Comparison of ENCODE assay signal across 15 mouse cellular contexts in genomic region chr2:172299126-172299921, GRCm38 (mm10). TPM values are rescaled to one million over a fixed set of nuclear protein-coding genes. Genes with fewer than 3 reads are reported as not detected.
DNase-seq lines count a peak whose midpoint lies in the region; ATAC-seq and TF ChIP-seq lines count a peak whose summit lies in the region.
"Had no signal": no experiment of that assay in that cellular context is flagged by ENCODE, and none has a peak within 500 bp of the region (broad histone marks: within the 10 kb centered on the region; RNA-seq: fewer than 3 reads in every experiment).

No protein-coding gene starts in this region.

- H3K4me2 ChIP-seq in forebrain, embryonic 12.5 days: peak overlapping the region; percentile 6; the same call in 1 of the 2 replicates
- H3K4me2 ChIP-seq in lung, postnatal 0 days (replicated peaks; ENCODE audit: low read depth, low read length): no peak overlapping the region

- peak overlapping the region; percentile 46; the same call in 1 of the 2 replicates for H3K27ac ChIP-seq in forebrain, embryonic 12.5 days
- no peak overlapping the region for H3K27ac ChIP-seq in lung, postnatal 0 days (ENCODE audit: low read length)

- H3K4me1 ChIP-seq in forebrain, embryonic 12.5 days: peaks cover 27% of the 10 kb centered on the region
- H3K4me1 ChIP-seq in lung, postnatal 0 days (ENCODE audit: insufficient read depth, low read depth, low read length): no peaks in the 10 kb centered on the region

- 0 out of 2 replicates have a peak overlapping the region, but pooled peaks have one; percentile 7 for H3K9ac ChIP-seq in forebrain, embryonic 12.5 days
- H3K9ac ChIP-seq in lung, postnatal 0 days (replicated peaks; ENCODE audit: low read depth): no peak overlapping the region

- H3K36me3 ChIP-seq in forebrain, embryonic 12.5 days (replicated peaks): no peaks in the 10 kb centered on the region
- H3K36me3 ChIP-seq in lung, postnatal 0 days (ENCODE audit: insufficient read depth, low read length): no peaks in the 10 kb centered on the region

- ATAC-seq in forebrain, embryonic 12.5 days (ENCODE audit: low FRiP score): peak; percentile 76
- ATAC-seq in lung, postnatal 0 days: no peak
- ATAC-seq: CD4-positive, CD25-positive, alpha-beta regulatory T cell, adult 4 months had no signal

- whole genome bisulfite sequencing in forebrain, embryonic 12.5 days: 2% methylated on average over 14 of the region's 14 CpGs
- 31% methylated on average over 14 of the region's 14 CpGs for WGBS in lung, postnatal 0 days

- H3K9me3 ChIP-seq in forebrain, embryonic 12.5 days: no peaks in the 10 kb centered on the region
- H3K9me3 ChIP-seq in lung, postnatal 0 days (ENCODE audit: low read length): no peaks in the 10 kb centered on the region

- TF ChIP-seq CTCF in lung, postnatal 0 days (IDR thresholded peaks at IDR 0.05): no peak

- TF ChIP-seq EP300 in lung, postnatal 0 days (IDR thresholded peaks at IDR 0.05): no peak

- peak; percentile 36 to 47 for DNase-seq in right cerebral cortex, postnatal 10 days (ENCODE audit: low spot score in 2 of 2)
- no peak for DNase-seq in right cerebral cortex, postnatal 25 days
- peak; percentile 23 for DNase-seq in mesoderm, embryonic 11.5 days (ENCODE audit: low read depth, low spot score)
- DNase-seq in urinary bladder, postnatal 25 days (ENCODE audit: low spot score): no peak
- DNase-seq in lung, postnatal 0 days (ENCODE audit: low spot score): no peak
- DNase-seq in ovary, postnatal 36 days (ENCODE audit: low spot score): no peak
- DNase-seq in right cerebral cortex, postnatal 4 days: no peak
- DNase-seq: adrenal gland, postnatal 36 days; heart, postnatal 14 days; kidney, postnatal 10 days had no signal

- H3K27me3 ChIP-seq in forebrain, embryonic 12.5 days: peaks cover 25% of the 10 kb centered on the region; the same call in 1 of the 2 replicates
- H3K27me3 ChIP-seq in lung, postnatal 0 days (replicated peaks; ENCODE audit: insufficient read depth, low read length): no peaks in the 10 kb centered on the region

- no peak overlapping the region for H3K4me3 ChIP-seq in forebrain, embryonic 12.5 days (replicated peaks)
- H3K4me3 ChIP-seq in lung, postnatal 0 days (ENCODE audit: low read depth, low read length): no peak overlapping the region

RNA-seq across cellular contexts. Expression of gene Fam210b, which starts 46.0 kb away (rescaled TPM):
- polyA plus RNA-seq in forebrain, embryonic 12.5 days (2016; fragmentation: Nextera tagmentation; extraction: Ambion mirVana): 22.4 and 24.1 TPM in 2 replicates
- polyA plus RNA-seq in lung, postnatal 0 days (2015; fragmentation: Nextera tagmentation; extraction: Ambion mirVana): 32.8 and 37.0 TPM in 2 replicates

RNA-seq across cellular contexts. Expression of gene Mc3r, which starts 51.0 kb away (rescaled TPM):
- polyA plus RNA-seq in forebrain, embryonic 12.5 days (2016; fragmentation: Nextera tagmentation; extraction: Ambion mirVana): 0.09 TPM in 1 of 2 replicates, not detected in the other
- polyA plus RNA-seq in lung, postnatal 0 days (2015; fragmentation: Nextera tagmentation; extraction: Ambion mirVana): not detected in 2 replicates
- polyA plus RNA-seq: CD4-positive, CD25-positive, alpha-beta regulatory T cell, adult 4 months; limb, embryonic 11.5 days; small intestine, adult 2 months; thymus, postnatal 0 days had no signal

Comparison
In these comparisons a context has a peak if more than half of its experiments do, and no peak if none do; other contexts are left out.
1. DNase-seq: peak in right cerebral cortex, postnatal 10 days (2 of 2) and mesoderm, embryonic 11.5 days (single experiment); none in right cerebral cortex, postnatal 25 days (single experiment), urinary bladder, postnatal 25 days (single experiment), lung, postnatal 0 days (single experiment), ovary, postnatal 36 days (single experiment) and right cerebral cortex, postnatal 4 days (single experiment).